Mouse (Mus musculus) Muller cell, postnatal 12 days (primary cell): ENCODE measurements at regions not wholly inside any gene's neighbourhood (a gene's known extent, or its start where the extent isn't known, plus 50 kb on each side); places are given as distances from the start of the nearest gene placed in this dataset.
A peak's percentile ranks its signal among the peaks of the same experiment; 100 is the strongest.

ENCODE experiments used
- DNase-seq: peaks from one replicate; pipeline ENCODE4 v3.0.0-alpha.2; 2015; ENCODE audit errors: inconsistent ontology term

GRCm38 (mm10) chr13:15221322-15221721 lies 241.7 kb upstream of the Gli3 start:
- DNase-seq = peak; percentile 79

GRCm38 (mm10) chr13:15227641-15228040 lies 235.4 kb upstream of the Gli3 start:
- no peak for DNase-seq
